Mouse (Mus musculus) spleen, adult 2 months (tissue): ENCODE data around the gene Lsm14b.

ENCODE experiments used
- CTCF ChIP-seq: fragments of 200-500 bp; IDR thresholded peaks from 2 replicates; pipeline ENCODE4 v1.5.1; 2011; ENCODE audit warnings: mild to moderate bottlenecking, inconsistent platforms; ENCODE audit not compliant: insufficient read depth, insufficient read length, insufficient replicate concordance; ENCODE audit errors: extremely low read depth
- POLR2A ChIP-seq: fragments of 200-500 bp; IDR thresholded peaks from 2 replicates; pipeline ENCODE4 v1.6.1; 2011; ENCODE audit warnings: low read depth, low read length, inconsistent platforms

DNA sequence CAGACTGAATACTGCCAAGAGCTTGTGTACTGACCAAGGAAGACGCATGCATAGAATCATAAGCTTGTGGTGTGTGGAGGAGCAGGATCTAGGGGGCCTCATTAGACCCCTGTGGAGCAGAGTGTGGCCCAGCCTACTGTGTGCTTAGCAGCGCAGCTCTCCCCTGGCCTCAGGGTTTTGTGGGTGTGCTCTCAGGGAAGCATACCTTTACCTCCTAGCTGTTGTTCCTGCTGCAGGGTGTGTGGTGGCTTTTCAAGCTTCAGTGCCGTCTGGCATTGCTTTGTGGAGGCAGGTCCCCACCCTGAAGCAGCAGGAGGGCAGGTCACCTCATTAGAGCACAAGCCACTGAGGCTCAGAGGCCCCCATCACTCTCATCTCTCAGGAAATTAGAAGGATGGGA lies 52.8 kb downstream of the Lsm14b start:
- TF ChIP-seq CTCF (no peak), POLR2A (no peak)
